9 mouse cellular contexts compared by ENCODE assay signal in genomic region chr14:47418666-47418991, GRCm38 (mm10). TPM values are rescaled to one million over a fixed set of nuclear protein-coding genes. Genes with fewer than 3 reads are reported as not detected.
DNase-seq lines count a peak whose midpoint lies in the region; ATAC-seq and TF ChIP-seq lines count a peak whose summit lies in the region.
"Had no signal": no experiment of that assay in that cellular context is flagged by ENCODE, and none has a peak within 500 bp of the region (broad histone marks: within the 10 kb centered on the region; RNA-seq: fewer than 3 reads in every experiment).

No protein-coding gene starts in this region.

- H3K36me3 ChIP-seq in heart, embryonic 13.5 days, result peaks cover 29% of the 10 kb centered on the region
- peaks cover 30% of the 10 kb centered on the region for H3K36me3 ChIP-seq in hindbrain, embryonic 10.5 days
- H3K36me3 ChIP-seq in midbrain, embryonic 11.5 days (ENCODE audit: control insufficient read depth, insufficient read depth, low read length), result no peaks in the 10 kb centered on the region; the same call in 1 of the 2 replicates

- ATAC-seq in heart, embryonic 13.5 days (ENCODE audit: extremely low read depth, insufficient number of reproducible peaks, low FRiP score, low TSS enrichment), result no peak
- no peak for ATAC-seq in midbrain, embryonic 11.5 days (ENCODE audit: low FRiP score)

- intact Hi-C loops in left cerebral cortex, postnatal 14 days (cut with DNase I), result no loop called here

- peak overlapping the region; percentile 32; the same call in 1 of the 2 replicates for H3K27ac ChIP-seq in heart, embryonic 13.5 days (replicated peaks)
- peak overlapping the region; percentile 43; the same call in 1 of the 2 replicates for H3K27ac ChIP-seq in bone marrow, adult 2 months (ENCODE audit: control insufficient read depth, insufficient read depth, low read depth, low read length, poor library complexity)
- H3K27ac ChIP-seq in hindbrain, embryonic 10.5 days, result peak overlapping the region; percentile 90
- H3K27ac ChIP-seq in midbrain, embryonic 11.5 days (ENCODE audit: low read depth, low read length), result no peak overlapping the region

- H3K9me3 ChIP-seq in heart, embryonic 13.5 days, result no peaks in the 10 kb centered on the region
- H3K9me3 ChIP-seq in hindbrain, embryonic 10.5 days, result no peaks in the 10 kb centered on the region
- no peaks in the 10 kb centered on the region for H3K9me3 ChIP-seq in midbrain, embryonic 11.5 days (ENCODE audit: control insufficient read depth, low read length)
- H3K9me3 ChIP-seq: G1E had no signal

- WGBS in heart, embryonic 13.5 days, result 37% methylated on average over 5 of the region's 5 CpGs
- WGBS in bone marrow, adult 2 months, result 51% methylated on average over 5 of the region's 5 CpGs
- 55% methylated on average over 5 of the region's 5 CpGs for WGBS in hindbrain, embryonic 10.5 days
- WGBS in midbrain, embryonic 11.5 days, result 58% methylated on average over 5 of the region's 5 CpGs

- H3K9ac ChIP-seq in heart, embryonic 13.5 days, result peak overlapping the region; percentile 78
- H3K9ac ChIP-seq in midbrain, embryonic 11.5 days (ENCODE audit: low read length), result peak overlapping the region; percentile 55

- H3K4me1 ChIP-seq in heart, embryonic 13.5 days, result peaks cover 21% of the 10 kb centered on the region
- H3K4me1 ChIP-seq in bone marrow, adult 2 months (ENCODE audit: control insufficient read depth, insufficient read depth, low read length), result no peaks in the 10 kb centered on the region; the same call in 1 of the 2 replicates
- peaks cover 16% of the 10 kb centered on the region for H3K4me1 ChIP-seq in hindbrain, embryonic 10.5 days (replicated peaks)
- peaks cover 6% of the 10 kb centered on the region for H3K4me1 ChIP-seq in midbrain, embryonic 11.5 days (ENCODE audit: control insufficient read depth, insufficient read depth, low read length)

- peak overlapping the region; percentile 79 for H3K4me2 ChIP-seq in heart, embryonic 13.5 days
- peak overlapping the region; percentile 63; the same call in 1 of the 2 replicates for H3K4me2 ChIP-seq in midbrain, embryonic 11.5 days

- no peak for TF ChIP-seq POLR2A in bone marrow, adult 2 months (IDR thresholded peaks at IDR 0.05; ENCODE audit: borderline replicate concordance, control insufficient read depth, low read depth, low read length)

- DNase-seq in heart, adult 8-10 months (ENCODE audit: low spot score), result no peak
- no peak for DNase-seq in hindbrain, embryonic 10.5 days (ENCODE audit: low spot score)
- no peak for DNase-seq in midbrain, embryonic 11.5 days (ENCODE audit: low spot score, missing footprints)
- no peak for DNase-seq in left cerebral cortex, postnatal 14 days (ENCODE audit: low spot score in 2 of 2)
- DNase-seq in urinary bladder, adult 2 months (ENCODE audit: low spot score), result no peak
- DNase-seq in kidney, postnatal 4 days, result no peak

- TF ChIP-seq CTCF in bone marrow, adult 2 months (IDR thresholded peaks at IDR 0.05; ENCODE audit: control insufficient read depth, insufficient read depth, low read length), result no peak

- H3K4me3 ChIP-seq in heart, embryonic 13.5 days, result peak overlapping the region; percentile 75
- peak overlapping the region; percentile 75 for H3K4me3 ChIP-seq in bone marrow, adult 2 months (replicated peaks; ENCODE audit: control insufficient read depth, low read depth, low read length)
- peak overlapping the region; percentile 76 for H3K4me3 ChIP-seq in hindbrain, embryonic 10.5 days
- H3K4me3 ChIP-seq in midbrain, embryonic 11.5 days (ENCODE audit: low read depth, low read length), result peak overlapping the region; percentile 56; the same call in 1 of the 2 replicates

- H3K27me3 ChIP-seq in heart, embryonic 13.5 days (replicated peaks), result no peaks in the 10 kb centered on the region
- H3K27me3 ChIP-seq in hindbrain, embryonic 10.5 days (ENCODE audit: insufficient read depth, poor library complexity, severe bottlenecking), result no peaks in the 10 kb centered on the region
- H3K27me3 ChIP-seq in midbrain, embryonic 11.5 days (ENCODE audit: control insufficient read depth, insufficient read depth, low read length), result no peaks in the 10 kb centered on the region

RNA-seq across cellular contexts. Expression of gene Dlgap5, which starts 0.4 kb away (rescaled TPM):
- 31.0 and 33.4 TPM in 2 replicates for polyA plus RNA-seq in heart, embryonic 13.5 days (2015; fragmentation: Nextera tagmentation; extraction: Ambion mirVana)
- total RNA-seq in heart, adult 8-10 months (2022), result under 1 TPM in 3 of 4 experiments, not detected in 1; 0.60 to 0.75 (median 0.63) TPM
- polyA plus RNA-seq in bone marrow, adult 2 months (2011; ENCODE audit: insufficient read depth, insufficient read length, low replicate concordance, missing spikeins), result 45.7 and 76.7 TPM in 2 replicates
- polyA plus RNA-seq in hindbrain, embryonic 10.5 days (2016; fragmentation: Nextera tagmentation; extraction: Ambion mirVana), result 56.6 and 76.9 TPM in 2 replicates
- 61.2 and 69.4 TPM in 2 replicates for polyA plus RNA-seq in midbrain, embryonic 11.5 days (2014; fragmentation: Nextera tagmentation; extraction: Ambion mirVana)
- total RNA-seq in left cerebral cortex, postnatal 14 days (2021), result 1 to 10 TPM in 1 of 2 experiments, under 1 TPM in 1; 0.85 to 1.2 TPM
- polyA plus RNA-seq in urinary bladder, adult 2 months (2012; rRNA removed), result 2.4 and 2.8 TPM in 2 replicates

RNA-seq across cellular contexts. Expression of gene Fbxo34, which starts 31.6 kb away (rescaled TPM):
- 15.1 and 16.0 TPM in 2 replicates for polyA plus RNA-seq in heart, embryonic 13.5 days (2015; fragmentation: Nextera tagmentation; extraction: Ambion mirVana)
- total RNA-seq in heart, adult 8-10 months (2022), result 10 to 100 TPM in 3 of 4 experiments, 1 to 10 TPM in 1; 9.4 to 12.1 (median 11.6) TPM
- 19.1 and 21.1 TPM in 2 replicates for polyA plus RNA-seq in bone marrow, adult 2 months (2011; ENCODE audit: insufficient read depth, insufficient read length, low replicate concordance, missing spikeins)
- polyA plus RNA-seq in hindbrain, embryonic 10.5 days (2016; fragmentation: Nextera tagmentation; extraction: Ambion mirVana), result 19.8 and 24.6 TPM in 2 replicates
- 20.2 and 24.0 TPM in 2 replicates for polyA plus RNA-seq in midbrain, embryonic 11.5 days (2014; fragmentation: Nextera tagmentation; extraction: Ambion mirVana)
- total RNA-seq in left cerebral cortex, postnatal 14 days (2021), result 10 to 100 TPM; 88.7 to 90.9 TPM
- polyA plus RNA-seq in urinary bladder, adult 2 months (2012; rRNA removed), result 14.4 and 16.0 TPM in 2 replicates

RNA-seq across cellular contexts. Expression of gene Lgals3, which starts 51.1 kb away (rescaled TPM):
- polyA plus RNA-seq in heart, embryonic 13.5 days (2015; fragmentation: Nextera tagmentation; extraction: Ambion mirVana), result 2.7 and 4.3 TPM in 2 replicates
- 1 to 10 TPM; 4.0 to 6.1 (median 5.1) TPM for total RNA-seq in heart, adult 8-10 months (2022)
- 66.3 and 147 TPM in 2 replicates for polyA plus RNA-seq in bone marrow, adult 2 months (2011; ENCODE audit: insufficient read depth, insufficient read length, low replicate concordance, missing spikeins)
- polyA plus RNA-seq in hindbrain, embryonic 10.5 days (2016; fragmentation: Nextera tagmentation; extraction: Ambion mirVana), result 0.43 and 0.91 TPM in 2 replicates
- polyA plus RNA-seq in midbrain, embryonic 11.5 days (2014; fragmentation: Nextera tagmentation; extraction: Ambion mirVana), result 0.33 and 0.81 TPM in 2 replicates
- total RNA-seq in left cerebral cortex, postnatal 14 days (2021), result under 1 TPM; 0.34 to 0.75 TPM
- polyA plus RNA-seq in urinary bladder, adult 2 months (2012; rRNA removed), result 252 and 279 TPM in 2 replicates

Comparison
In these comparisons a context has a peak if more than half of its experiments do, and no peak if none do; other contexts are left out.
1. RNA of gene Lgals3, which starts 51.1 kb away (polyA plus RNA-seq): 252 to 279 TPM in urinary bladder, adult 2 months and 66.3 to 147 TPM in bone marrow, adult 2 months; 2.7 to 4.3 TPM in heart, embryonic 13.5 days, 0.43 to 0.91 TPM in hindbrain, embryonic 10.5 days and 0.33 to 0.81 TPM in midbrain, embryonic 11.5 days; every median in the first group is over 10 times any median in the second.
2. Peak in every context shown above with its lines, with median percentiles within 50 percentile points of each other: H3K4me3 ChIP-seq.